ENCODE assay signal across 20 mouse cellular contexts in genomic region chr3:103408724-103409123, GRCm38 (mm10).
"Had no signal": no experiment of that assay in that cellular context is flagged by ENCODE, and none has a peak within 500 bp of the region (broad histone marks: within the 10 kb centered on the region; RNA-seq: fewer than 3 reads in every experiment).

No protein-coding gene starts in this region.

- H3K4me2 ChIP-seq: limb, embryonic 12.5 days; limb, embryonic 15.5 days; liver, embryonic 11.5 days; lung, embryonic 14.5 days; neural tube, embryonic 12.5 days; neural tube, embryonic 15.5 days had no signal

- H3K27ac ChIP-seq: limb, embryonic 12.5 days; limb, embryonic 15.5 days; liver, embryonic 14.5 days; midbrain, embryonic 10.5 days; neural tube, embryonic 12.5 days; neural tube, embryonic 15.5 days had no signal

- ATAC-seq: liver, postnatal 0 days; lung, postnatal 0 days had no signal

- H3K27me3 ChIP-seq: limb, embryonic 12.5 days; limb, embryonic 15.5 days; megakaryocyte, embryonic 14.5 days; neural tube, embryonic 12.5 days; neural tube, embryonic 15.5 days had no signal

- H3K36me3 ChIP-seq: limb, embryonic 12.5 days; limb, embryonic 15.5 days; midbrain, embryonic 10.5 days; neural tube, embryonic 12.5 days; neural tube, embryonic 15.5 days had no signal

- H3K4me3 ChIP-seq: limb, embryonic 12.5 days; limb, embryonic 15.5 days; megakaryocyte, embryonic 14.5 days; midbrain, embryonic 10.5 days; neural tube, embryonic 12.5 days; neural tube, embryonic 15.5 days had no signal

- H3K4me1 ChIP-seq: limb, embryonic 12.5 days; neural tube, embryonic 15.5 days had no signal

- H3K9me3 ChIP-seq: limb, embryonic 12.5 days; limb, embryonic 15.5 days; megakaryocyte, embryonic 14.5 days; midbrain, embryonic 10.5 days; neural tube, embryonic 12.5 days; neural tube, embryonic 15.5 days had no signal

- H3K9ac ChIP-seq: limb, embryonic 12.5 days; limb, embryonic 15.5 days; liver, embryonic 14.5 days; liver, postnatal 0 days; lung, embryonic 14.5 days; neural tube, embryonic 12.5 days; neural tube, embryonic 15.5 days had no signal

- DNase-seq: kidney, adult 2 months; kidney, postnatal 25 days; left cerebral cortex, postnatal 4 days; liver, postnatal 0 days; lung, embryonic 14.5 days; lung, postnatal 36 days; midbrain, embryonic 14.5 days; right cerebral cortex, adult 18-20 months; right cerebral cortex, postnatal 14 days; right cerebral cortex, postnatal 4 days; thymus, postnatal 25 days had no signal
